Mouse (Mus musculus) liver, embryonic 12.5 days (tissue): ENCODE measurements around the gene Cdrt4. TPM values are rescaled to one million over a fixed set of nuclear protein-coding genes. Genes with fewer than 3 reads are reported as not detected.

Experiments
- ATAC-seq: fragments of 200-750 bp; cut with Nextera tagmentation; 2 replicates; pipeline ENCODE4 v1.8.0; 2017; ENCODE audit warnings: moderate number of reproducible peaks, mild to moderate bottlenecking, moderate library complexity
- H3K27ac ChIP-seq: fragments of 300-500 bp; sonication (generic); 2 replicates; pipeline ENCODE4 v1.5.1; 2016; ENCODE audit warnings: mild to moderate bottlenecking
- H3K27me3 ChIP-seq: fragments of 300-500 bp; sonication (generic); replicated peaks from 2 replicates; pipeline ENCODE4 v1.6.1; 2016; ENCODE audit warnings: mild to moderate bottlenecking, moderate library complexity
- H3K36me3 ChIP-seq: fragments of 300-500 bp; sonication (generic); 2 replicates; pipeline ENCODE4 v1.6.1; 2016; ENCODE audit warnings: mild to moderate bottlenecking, moderate library complexity
- H3K4me1 ChIP-seq: fragments of 300-500 bp; sonication (generic); 2 replicates; pipeline ENCODE4 v1.6.1; 2016
- H3K4me2 ChIP-seq: fragments of 300-500 bp; sonication (generic); 2 replicates; pipeline ENCODE4 v1.6.1; 2016; ENCODE audit warnings: mild to moderate bottlenecking, moderate library complexity
- H3K4me3 ChIP-seq: fragments of 300-500 bp; sonication (generic); 2 replicates; pipeline ENCODE4 v1.5.1; 2016; ENCODE audit warnings: mild to moderate bottlenecking, moderate library complexity
- H3K9ac ChIP-seq: fragments of 300-500 bp; sonication (generic); 2 replicates; pipeline ENCODE4 v1.6.1; 2016; ENCODE audit warnings: mild to moderate bottlenecking, moderate library complexity
- H3K9me3 ChIP-seq: fragments of 300-500 bp; sonication (generic); replicated peaks from 2 replicates; pipeline ENCODE4 v1.6.1; 2016; ENCODE audit warnings: mild to moderate bottlenecking, moderate library complexity
- WGBS: fragments of 180-500 bp; shearing (Covaris S2); methylation state at CpG from one replicate; pipeline ENCODE4 v1.1.7; 2016; ENCODE audit not compliant: insufficient replicate concordance; 5-methylcytosine and 5-hydroxymethylcytosine counted together
- polyA plus RNA-seq: library from polyadenylated mRNA; unstranded; fragments of >200 nt; fragmentation: Nextera tagmentation; extraction: Ambion mirVana; gene quantifications from 2 replicates; pipeline ENCODE4 v1.2.1, GENCODE M21; 2016

Gene Cdrt4
- polyA plus RNA-seq, 1 experiment from 2014 or later, result not detected

GRCm38 (mm10) chr11:62945514-62945913 lies 5.5 kb upstream of the Cdrt4 start:
- Histone ChIP-seq H3K4me1 (no peaks in the 10 kb centered on the region), H3K4me2 (no peak overlapping the region), H3K27me3 (no peaks in the 10 kb centered on the region), H3K4me3 (no peak overlapping the region), H3K9ac (no peak overlapping the region), H3K9me3 (no peaks in the 10 kb centered on the region), H3K27ac (no peak overlapping the region), H3K36me3 (no peaks in the 10 kb centered on the region)
- 58% methylated on average over 4 of the region's 4 CpGs for WGBS
- no peak for ATAC-seq

GRCm38 (mm10) chr11:62949548-62949947 lies 1.4 kb upstream of the Cdrt4 start:
- H3K9ac ChIP-seq, result no peak overlapping the region
- H3K4me3 ChIP-seq, result no peak overlapping the region
- H3K27ac ChIP-seq, result no peak overlapping the region
- 38% methylated on average over 1 of the region's 1 CpGs for WGBS
- no peaks in the 10 kb centered on the region for H3K27me3 ChIP-seq
- no peaks in the 10 kb centered on the region for H3K4me1 ChIP-seq
- ATAC-seq, result no peak
- H3K4me2 ChIP-seq, result no peak overlapping the region
- H3K36me3 ChIP-seq, result no peaks in the 10 kb centered on the region
- no peaks in the 10 kb centered on the region for H3K9me3 ChIP-seq

GRCm38 (mm10) chr11:62954766-62955165 lies 3.8 kb downstream of the Cdrt4 start:
- no peak overlapping the region for H3K27ac ChIP-seq
- ATAC-seq, result no peak
- H3K4me3 ChIP-seq, result no peak overlapping the region
- H3K9me3 ChIP-seq, result no peaks in the 10 kb centered on the region
- H3K4me1 ChIP-seq, result no peaks in the 10 kb centered on the region
- WGBS, result 76% methylated on average over 3 of the region's 3 CpGs
- H3K36me3 ChIP-seq, result no peaks in the 10 kb centered on the region
- H3K4me2 ChIP-seq, result no peak overlapping the region
- no peak overlapping the region for H3K9ac ChIP-seq
- H3K27me3 ChIP-seq, result no peaks in the 10 kb centered on the region

- H3K4me2 ChIP-seq, result no peak overlapping the region
- ATAC-seq, result no peak
- H3K27me3 ChIP-seq, result no peaks in the 10 kb centered on the region
- H3K9me3 ChIP-seq, result no peaks in the 10 kb centered on the region
- H3K9ac ChIP-seq, result no peak overlapping the region
- H3K4me1 ChIP-seq, result no peaks in the 10 kb centered on the region
- WGBS, result 69% methylated on average over 5 of the region's 5 CpGs
- H3K27ac ChIP-seq, result no peak overlapping the region
- no peak overlapping the region for H3K4me3 ChIP-seq
- no peaks in the 10 kb centered on the region for H3K36me3 ChIP-seq
Observed at GRCm38 (mm10) chr11:62955186-62955585, 4.2 kb downstream of the Cdrt4 start.

- no peak for ATAC-seq
- no peak overlapping the region for H3K4me2 ChIP-seq
- 35% methylated on average over 6 of the region's 6 CpGs for WGBS
- no peak overlapping the region for H3K9ac ChIP-seq
- no peaks in the 10 kb centered on the region for H3K9me3 ChIP-seq
- H3K27me3 ChIP-seq, result no peaks in the 10 kb centered on the region
- no peaks in the 10 kb centered on the region for H3K4me1 ChIP-seq
- H3K27ac ChIP-seq, result no peak overlapping the region
- no peaks in the 10 kb centered on the region for H3K36me3 ChIP-seq
- no peak overlapping the region for H3K4me3 ChIP-seq
Observed at GRCm38 (mm10) chr11:62955776-62956175, 4.8 kb downstream of the Cdrt4 start.

GRCm38 (mm10) chr11:62957626-62958180 lies 6.7 kb downstream of the Cdrt4 start:
- no peak overlapping the region for H3K4me2 ChIP-seq
- no peak overlapping the region for H3K27ac ChIP-seq
- no peaks in the 10 kb centered on the region for H3K9me3 ChIP-seq
- no peaks in the 10 kb centered on the region for H3K4me1 ChIP-seq
- no peak overlapping the region for H3K4me3 ChIP-seq
- no peak for ATAC-seq
- H3K36me3 ChIP-seq, result no peaks in the 10 kb centered on the region
- no peaks in the 10 kb centered on the region for H3K27me3 ChIP-seq
- 65% methylated on average over 8 of the region's 8 CpGs for WGBS
- H3K9ac ChIP-seq, result no peak overlapping the region

GRCm38 (mm10) chr11:62963292-62963691 lies 12.3 kb downstream of the Cdrt4 start:
- WGBS, result 67% methylated on average over 4 of the region's 4 CpGs

GRCm38 (mm10) chr11:62966424-62966764 lies 15.4 kb downstream of the Cdrt4 start:
- ATAC-seq, result no peak
- no peaks in the 10 kb centered on the region for H3K9me3 ChIP-seq
- no peaks in the 10 kb centered on the region for H3K36me3 ChIP-seq
- WGBS, result 45% methylated on average over 3 of the region's 3 CpGs
- no peak overlapping the region for H3K9ac ChIP-seq
- H3K4me2 ChIP-seq, result no peak overlapping the region
- H3K4me3 ChIP-seq, result no peak overlapping the region
- H3K27ac ChIP-seq, result no peak overlapping the region
- H3K27me3 ChIP-seq, result peaks cover 25% of the 10 kb centered on the region
- no peaks in the 10 kb centered on the region for H3K4me1 ChIP-seq

More at GRCm38 (mm10) chr11:62963292-62963691, 12.3 kb downstream of the Cdrt4 start:
- no peak overlapping the region for H3K9ac ChIP-seq
- peaks cover 25% of the 10 kb centered on the region for H3K27me3 ChIP-seq
- ATAC-seq, result no peak
- H3K36me3 ChIP-seq, result no peaks in the 10 kb centered on the region
- no peaks in the 10 kb centered on the region for H3K4me1 ChIP-seq
- no peaks in the 10 kb centered on the region for H3K9me3 ChIP-seq
- H3K27ac ChIP-seq, result no peak overlapping the region
- no peak overlapping the region for H3K4me3 ChIP-seq
- no peak overlapping the region for H3K4me2 ChIP-seq

GRCm38 (mm10) chr11:62966765-62967633 lies 16.0 kb downstream of the Cdrt4 start:
- Histone ChIP-seq H3K27me3 (peaks cover 25% of the 10 kb centered on the region), H3K9me3 (no peaks in the 10 kb centered on the region), H3K4me2 (peak overlapping the region; percentile 48), H3K4me1 (no peaks in the 10 kb centered on the region), H3K4me3 (no peak overlapping the region), H3K9ac (no peak overlapping the region), H3K36me3 (no peaks in the 10 kb centered on the region), H3K27ac (peak overlapping the region; percentile 23; the same call in 1 of the 2 replicates)
- WGBS, result 13% methylated on average over 27 of the region's 27 CpGs
- no peak for ATAC-seq

- Histone ChIP-seq H3K27ac (no peak overlapping the region), H3K4me2 (no peak overlapping the region), H3K9ac (no peak overlapping the region), H3K9me3 (no peaks in the 10 kb centered on the region), H3K27me3 (no peaks in the 10 kb centered on the region), H3K4me3 (no peak overlapping the region), H3K4me1 (0 out of 2 replicates have a peak, but pooled peaks cover 2% of the 10 kb centered on the region), H3K36me3 (no peaks in the 10 kb centered on the region)
- 69% methylated on average over 1 of the region's 1 CpGs for WGBS
- no peak for ATAC-seq
Observed at GRCm38 (mm10) chr11:62977176-62977575, 26.2 kb downstream of the Cdrt4 start.

GRCm38 (mm10) chr11:62978886-62979285 lies 27.9 kb downstream of the Cdrt4 start:
- Histone ChIP-seq H3K27ac (no peak overlapping the region), H3K36me3 (no peaks in the 10 kb centered on the region), H3K9me3 (no peaks in the 10 kb centered on the region), H3K4me2 (no peak overlapping the region), H3K27me3 (no peaks in the 10 kb centered on the region), H3K4me1 (0 out of 2 replicates have a peak, but pooled peaks cover 2% of the 10 kb centered on the region), H3K4me3 (no peak overlapping the region), H3K9ac (no peak overlapping the region)
- 69% methylated on average over 6 of the region's 6 CpGs for WGBS
- no peak for ATAC-seq

GRCm38 (mm10) chr11:62981729-62982128 lies 30.7 kb downstream of the Cdrt4 start:
- Histone ChIP-seq H3K4me1 (no peaks in the 10 kb centered on the region), H3K9me3 (no peaks in the 10 kb centered on the region), H3K27me3 (0 out of 2 replicates have a peak, but pooled peaks cover 5% of the 10 kb centered on the region), H3K9ac (no peak overlapping the region), H3K36me3 (no peaks in the 10 kb centered on the region), H3K27ac (no peak overlapping the region), H3K4me3 (no peak overlapping the region), H3K4me2 (no peak overlapping the region)
- 72% methylated on average over 3 of the region's 3 CpGs for WGBS
- no peak for ATAC-seq
